Mouse (Mus musculus): ENCODE data around the gene Tmem109. TPM values are rescaled to one million over a fixed set of nuclear protein-coding genes. Genes with fewer than 3 reads are reported as not detected.

The Tmem109 gene
- polyA plus RNA-seq, 1 experiment from 2014 or later = 45.4 TPM

DNA sequence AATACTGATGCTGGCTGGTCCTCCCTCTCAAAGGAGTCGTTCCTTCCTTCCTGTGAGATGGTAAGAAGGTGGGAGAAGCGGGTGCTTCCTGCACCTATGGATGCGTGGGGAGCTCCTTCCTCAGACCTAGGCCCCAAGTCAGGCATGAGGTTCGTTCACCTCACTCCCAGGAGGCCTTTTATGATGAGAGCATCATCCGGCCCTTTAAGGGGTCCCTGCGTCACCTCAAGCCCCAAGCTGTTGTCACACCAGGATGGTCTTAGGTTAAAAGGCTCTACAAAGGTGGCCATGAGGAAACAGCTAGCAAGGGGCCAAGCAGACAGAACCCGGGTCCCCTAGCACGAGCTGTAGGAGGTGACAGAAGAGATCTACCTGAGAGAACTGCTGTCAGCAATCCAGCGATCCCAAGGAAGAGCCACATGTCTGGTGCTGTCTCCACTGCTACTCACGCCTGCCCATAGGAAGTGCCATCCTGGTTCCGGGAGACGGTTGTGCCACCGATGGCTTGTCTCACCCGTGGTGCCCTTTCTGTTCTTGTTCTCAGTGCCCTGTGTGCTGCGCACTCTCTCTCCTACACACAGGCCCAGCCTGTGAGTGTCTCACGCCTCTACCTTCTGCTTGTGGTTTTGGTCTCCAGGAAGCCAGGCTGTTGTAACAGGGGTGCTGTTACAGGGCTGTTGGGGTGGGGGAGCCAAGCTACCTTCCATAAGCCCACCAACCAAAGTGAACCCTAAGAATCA lies 52.2 kb downstream of the Tmem109 start, which contains the start of gene Cd6:
Cd6 (minus strand) TSS at position 623 of the 740 bp plus-strand sequence.
- H3K9ac ChIP-seq (ENCODE audit: low read depth, low read length) = no peak within 1 kb of the TSS
- H3K4me1 ChIP-seq (replicated peaks; ENCODE audit: control insufficient read depth, insufficient read depth, low read length) = no peaks in the 10 kb centered on the region
- whole genome bisulfite sequencing = 80% methylated on average over 16 of the region's 16 CpGs
- H3K36me3 ChIP-seq (ENCODE audit: control insufficient read depth, insufficient read depth, low read length) = no peaks in the 10 kb centered on the region
- DNase-seq (ENCODE audit: low spot score) (no peak), ATAC-seq (replicated peaks; ENCODE audit: low FRiP score) (no peak)
- H3K27me3 ChIP-seq (replicated peaks; ENCODE audit: control insufficient read depth, insufficient read depth, low read length) = no peaks in the 10 kb centered on the region
- H3K4me3 ChIP-seq (ENCODE audit: low read depth, low read length) = no peak within 1 kb of the TSS
- no peaks in the 10 kb centered on the region for H3K9me3 ChIP-seq (ENCODE audit: control insufficient read depth, low read length)
- no peak within 1 kb of the TSS for H3K27ac ChIP-seq (ENCODE audit: low read depth, low read length)
- no peak within 1 kb of the TSS for H3K4me2 ChIP-seq

DNA sequence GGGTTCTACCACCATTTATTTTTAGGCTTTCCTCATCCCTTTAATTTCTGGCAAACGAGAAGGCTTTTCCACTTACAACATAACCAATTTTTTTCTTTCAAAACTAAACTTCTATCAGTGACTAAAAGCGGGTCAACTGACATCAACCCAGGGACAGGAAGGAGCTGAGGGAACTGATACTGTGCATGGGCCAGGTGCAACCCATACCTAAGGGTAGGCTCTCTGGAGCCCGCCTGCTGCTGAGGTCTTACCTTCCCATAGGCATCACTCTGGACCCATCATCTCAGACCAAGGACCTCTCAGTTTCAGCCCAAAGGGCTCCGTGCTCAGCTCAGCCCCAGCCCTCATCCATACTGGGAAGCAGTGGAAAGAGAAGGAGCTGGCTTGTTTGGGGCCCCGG lies 53.5 kb downstream of the Tmem109 start:
- ATAC-seq (replicated peaks; ENCODE audit: low FRiP score) (no peak), DNase-seq (ENCODE audit: low spot score) (no peak)
- Histone ChIP-seq H3K4me2 (no peak overlapping the region), H3K9ac (ENCODE audit: low read depth, low read length) (no peak overlapping the region), H3K4me1 (replicated peaks; ENCODE audit: control insufficient read depth, insufficient read depth, low read length) (no peaks in the 10 kb centered on the region), H3K27me3 (replicated peaks; ENCODE audit: control insufficient read depth, insufficient read depth, low read length) (no peaks in the 10 kb centered on the region), H3K4me3 (ENCODE audit: low read depth, low read length) (no peak overlapping the region), H3K27ac (ENCODE audit: low read depth, low read length) (no peak overlapping the region), H3K36me3 (ENCODE audit: control insufficient read depth, insufficient read depth, low read length) (no peaks in the 10 kb centered on the region), H3K9me3 (ENCODE audit: control insufficient read depth, low read length) (no peaks in the 10 kb centered on the region)
- WGBS = 86% methylated on average over 5 of the region's 5 CpGs

DNA sequence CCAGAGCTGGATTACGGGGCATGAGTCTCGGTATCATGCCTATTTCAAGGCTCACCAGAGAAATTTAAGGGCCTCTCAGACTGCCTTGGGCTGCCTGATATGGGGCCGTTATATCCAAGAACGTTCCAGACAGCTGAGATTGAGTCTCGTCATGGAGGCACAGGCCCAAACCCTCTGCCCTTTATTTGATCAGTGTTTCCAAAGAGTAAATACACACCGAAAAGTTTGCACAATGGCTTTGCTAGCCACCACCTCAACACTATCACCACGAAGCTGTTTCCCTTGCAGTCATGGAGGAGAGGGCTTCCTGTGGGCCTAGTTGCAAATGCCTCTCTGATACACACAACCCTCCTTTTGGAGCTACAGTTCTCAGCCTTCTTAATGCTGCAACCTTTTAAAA lies 57.7 kb downstream of the Tmem109 start:
- no peak for ATAC-seq (replicated peaks; ENCODE audit: low FRiP score)
- no peaks in the 10 kb centered on the region for H3K9me3 ChIP-seq (ENCODE audit: control insufficient read depth, low read length)
- 72% methylated on average over 7 of the region's 7 CpGs for WGBS

DNA sequence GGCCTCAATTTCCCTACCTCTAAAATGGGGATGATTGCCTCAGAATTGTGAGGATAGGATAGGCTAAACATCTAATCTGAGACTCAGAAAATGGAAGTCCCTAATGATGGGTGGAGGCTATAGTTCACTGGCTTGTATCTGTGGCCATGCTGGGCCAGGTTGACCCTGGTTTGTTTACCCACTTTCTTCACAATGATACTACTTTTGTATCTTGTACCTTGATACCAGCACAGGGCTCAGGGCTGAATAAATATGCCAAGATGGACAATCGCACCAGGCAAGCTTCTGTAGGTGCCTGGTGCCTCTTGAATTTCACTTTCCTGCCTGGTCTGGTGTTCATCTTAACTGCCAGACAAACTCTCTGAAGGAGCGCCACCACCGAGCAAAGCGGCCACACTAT lies 59.3 kb downstream of the Tmem109 start:
- no peak for DNase-seq (ENCODE audit: low spot score)
- Histone ChIP-seq H3K9ac (ENCODE audit: low read depth, low read length) (no peak overlapping the region), H3K4me2 (no peak overlapping the region), H3K27me3 (replicated peaks; ENCODE audit: control insufficient read depth, insufficient read depth, low read length) (no peaks in the 10 kb centered on the region), H3K9me3 (ENCODE audit: control insufficient read depth, low read length) (no peaks in the 10 kb centered on the region), H3K36me3 (ENCODE audit: control insufficient read depth, insufficient read depth, low read length) (no peaks in the 10 kb centered on the region), H3K4me3 (ENCODE audit: low read depth, low read length) (no peak overlapping the region), H3K27ac (ENCODE audit: low read depth, low read length) (no peak overlapping the region), H3K4me1 (replicated peaks; ENCODE audit: control insufficient read depth, insufficient read depth, low read length) (no peaks in the 10 kb centered on the region)
- 86% methylated on average over 4 of the region's 4 CpGs for WGBS
- ATAC-seq (replicated peaks; ENCODE audit: low FRiP score) = no peak

More for the DNA sequence above, 57.7 kb downstream of the Tmem109 start:
- H3K36me3 ChIP-seq (ENCODE audit: control insufficient read depth, insufficient read depth, low read length) = no peaks in the 10 kb centered on the region
- no peak overlapping the region for H3K27ac ChIP-seq (ENCODE audit: low read depth, low read length)
- H3K9ac ChIP-seq (ENCODE audit: low read depth, low read length) = no peak overlapping the region
- DNase-seq (ENCODE audit: low spot score) = no peak
- no peak overlapping the region for H3K4me2 ChIP-seq
- no peak overlapping the region for H3K4me3 ChIP-seq (ENCODE audit: low read depth, low read length)
- H3K4me1 ChIP-seq (replicated peaks; ENCODE audit: control insufficient read depth, insufficient read depth, low read length) = no peaks in the 10 kb centered on the region
- no peaks in the 10 kb centered on the region for H3K27me3 ChIP-seq (replicated peaks; ENCODE audit: control insufficient read depth, insufficient read depth, low read length)

DNA sequence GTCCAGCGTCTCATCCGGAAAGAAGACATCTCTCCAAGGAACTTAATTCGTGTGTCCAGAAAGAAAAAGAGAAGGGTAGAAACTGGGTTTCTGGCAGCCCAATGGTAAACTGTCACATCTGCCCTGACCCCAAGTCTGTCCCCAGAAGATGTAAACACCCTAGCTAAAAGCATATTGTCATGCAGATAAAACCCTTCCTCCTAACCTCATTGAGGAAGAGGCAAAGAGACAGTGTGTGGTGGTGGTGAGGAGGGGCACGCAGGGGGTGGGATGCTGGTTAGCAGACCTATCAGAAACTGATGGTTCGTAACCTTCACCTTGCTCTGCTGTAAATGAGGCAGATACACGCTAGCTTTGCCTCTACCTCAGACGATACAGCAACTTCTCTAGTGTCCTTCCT lies 60.5 kb downstream of the Tmem109 start:
- DNase-seq (ENCODE audit: low spot score) (no peak), ATAC-seq (replicated peaks; ENCODE audit: low FRiP score) (no peak)
- Histone ChIP-seq H3K4me3 (ENCODE audit: low read depth, low read length) (no peak overlapping the region), H3K27ac (ENCODE audit: low read depth, low read length) (no peak overlapping the region), H3K4me1 (replicated peaks; ENCODE audit: control insufficient read depth, insufficient read depth, low read length) (no peaks in the 10 kb centered on the region), H3K4me2 (no peak overlapping the region), H3K9ac (ENCODE audit: low read depth, low read length) (no peak overlapping the region), H3K36me3 (ENCODE audit: control insufficient read depth, insufficient read depth, low read length) (no peaks in the 10 kb centered on the region), H3K9me3 (ENCODE audit: control insufficient read depth, low read length) (no peaks in the 10 kb centered on the region), H3K27me3 (replicated peaks; ENCODE audit: control insufficient read depth, insufficient read depth, low read length) (no peaks in the 10 kb centered on the region)
- WGBS = 75% methylated on average over 7 of the region's 7 CpGs

Other genes starting within 250 kb of the Tmem109 start
- 7.8 and 10.4 TPM in 2 replicates for gene Vwce, start 247.8 kb downstream of the Tmem109 start, polyA plus RNA-seq (2014; fragmentation: Nextera tagmentation; extraction: Ambion mirVana)
- not detected in 2 replicates for gene Pga5, start 203.9 kb downstream of the Tmem109 start, polyA plus RNA-seq (2014; fragmentation: Nextera tagmentation; extraction: Ambion mirVana)
- 23.2 TPM in 2 replicates for gene Vps37c, start 193.3 kb downstream of the Tmem109 start, polyA plus RNA-seq (2014; fragmentation: Nextera tagmentation; extraction: Ambion mirVana)
- gene Cd5, start 143.0 kb downstream of the Tmem109 start, polyA plus RNA-seq (2014; fragmentation: Nextera tagmentation; extraction: Ambion mirVana) = 0.05 TPM in 1 of 2 replicates, not detected in the other
- gene Cd6, start 51.9 kb downstream of the Tmem109 start, polyA plus RNA-seq (2014; fragmentation: Nextera tagmentation; extraction: Ambion mirVana) = not detected in 2 replicates
- 1.1 and 1.2 TPM in 2 replicates for gene Slc15a3, start 42.3 kb downstream of the Tmem109 start, polyA plus RNA-seq (2014; fragmentation: Nextera tagmentation; extraction: Ambion mirVana)
- 27.2 and 27.7 TPM in 2 replicates for gene Tmem132a, start 12.1 kb downstream of the Tmem109 start, polyA plus RNA-seq (2014; fragmentation: Nextera tagmentation; extraction: Ambion mirVana)
- 45.7 and 46.8 TPM in 2 replicates for gene Prpf19, start 13.2 kb upstream of the Tmem109 start, polyA plus RNA-seq (2014; fragmentation: Nextera tagmentation; extraction: Ambion mirVana)
- not detected in 2 replicates for gene Zp1, start 38.6 kb upstream of the Tmem109 start, polyA plus RNA-seq (2014; fragmentation: Nextera tagmentation; extraction: Ambion mirVana)
- not detected in 2 replicates for gene Ptgdr2, start 55.2 kb upstream of the Tmem109 start, polyA plus RNA-seq (2014; fragmentation: Nextera tagmentation; extraction: Ambion mirVana)
- gene Ccdc86, start 67.3 kb upstream of the Tmem109 start, polyA plus RNA-seq (2014; fragmentation: Nextera tagmentation; extraction: Ambion mirVana) = 46.0 TPM in 2 replicates
- gene Ms4a10, start 92.7 kb upstream of the Tmem109 start, polyA plus RNA-seq (2014; fragmentation: Nextera tagmentation; extraction: Ambion mirVana) = not detected in 2 replicates
- gene Ms4a15, start 111.2 kb upstream of the Tmem109 start, polyA plus RNA-seq (2014; fragmentation: Nextera tagmentation; extraction: Ambion mirVana) = not detected in 2 replicates
- not detected in 2 replicates for gene Ms4a18, start 136.0 kb upstream of the Tmem109 start, polyA plus RNA-seq (2014; fragmentation: Nextera tagmentation; extraction: Ambion mirVana)
- not detected in 2 replicates for gene Ms4a8a, start 199.1 kb upstream of the Tmem109 start, polyA plus RNA-seq (2014; fragmentation: Nextera tagmentation; extraction: Ambion mirVana)
- gene 1700017D01Rik, start 248.9 kb upstream of the Tmem109 start, polyA plus RNA-seq (2014; fragmentation: Nextera tagmentation; extraction: Ambion mirVana) = not detected in 2 replicates

Measured in liver, embryonic 11.5 days (tissue).